ENCODE assay signal across 8 mouse cellular contexts in genomic region chr10:58393026-58394014, GRCm38 (mm10). TPM values are rescaled to one million over a fixed set of nuclear protein-coding genes. Genes with fewer than 3 reads are reported as not detected.
DNase-seq lines count a peak whose midpoint lies in the region; ATAC-seq lines count a peak whose summit lies in the region.

No protein-coding gene starts in this region.

- H3K27me3 ChIP-seq in heart, embryonic 15.5 days: no peaks in the 10 kb centered on the region
- H3K27me3 ChIP-seq in forebrain, embryonic 10.5 days (ENCODE audit: poor library complexity, severe bottlenecking): no peaks in the 10 kb centered on the region

- peak overlapping the region; percentile 93 for H3K27ac ChIP-seq in heart, embryonic 15.5 days
- H3K27ac ChIP-seq in forebrain, embryonic 10.5 days: no peak overlapping the region

- ATAC-seq in frontal cortex, adult (ENCODE audit: low TSS enrichment): peak; percentile 25; the same call in 1 of the 2 replicates
- no peak for ATAC-seq in heart, embryonic 15.5 days (replicated peaks; ENCODE audit: insufficient number of reproducible peaks, insufficient read depth, low FRiP score, low read depth)

- no peak overlapping the region; the same call in 1 of the 2 replicates for H3K9ac ChIP-seq in heart, embryonic 15.5 days

- H3K9me3 ChIP-seq in heart, embryonic 15.5 days (replicated peaks): no peaks in the 10 kb centered on the region
- H3K9me3 ChIP-seq in forebrain, embryonic 10.5 days: no peaks in the 10 kb centered on the region

- no peaks in the 10 kb centered on the region for H3K36me3 ChIP-seq in heart, embryonic 15.5 days
- no peaks in the 10 kb centered on the region for H3K36me3 ChIP-seq in forebrain, embryonic 10.5 days (replicated peaks)

- H3K4me2 ChIP-seq in heart, embryonic 15.5 days: peak overlapping the region; percentile 57

- no peak for DNase-seq in frontal cortex, postnatal 36 days (ENCODE audit: low spot score in 2 of 2)
- DNase-seq in B cell, adult 2 months: peak; percentile 40 to 48
- DNase-seq in lung, postnatal 10 days: peak; percentile 39
- no peak for DNase-seq in forebrain, embryonic 10.5 days (ENCODE audit: extremely low spot score, low spot score)
- no peak for DNase-seq in embryo, embryonic 9.5 days (ENCODE audit: extremely low spot score)
- DNase-seq in kidney, postnatal 10 days: no peak

- 36% methylated on average over 7 of the region's 7 CpGs for WGBS in heart, embryonic 15.5 days
- WGBS in forebrain, embryonic 10.5 days: 90% methylated on average over 7 of the region's 7 CpGs

- H3K4me1 ChIP-seq in heart, embryonic 15.5 days (replicated peaks): peaks cover 47% of the 10 kb centered on the region
- no peaks in the 10 kb centered on the region for H3K4me1 ChIP-seq in forebrain, embryonic 10.5 days

- H3K4me3 ChIP-seq in heart, embryonic 15.5 days: no peak overlapping the region; the same call in 1 of the 2 replicates
- no peak overlapping the region for H3K4me3 ChIP-seq in forebrain, embryonic 10.5 days

RNA-seq across cellular contexts. Expression of gene Ranbp2, which starts 53.4 kb away (rescaled TPM):
- polyA plus RNA-seq in heart, embryonic 15.5 days (2015; fragmentation: Nextera tagmentation; extraction: Ambion mirVana): 14.9 and 15.5 TPM in 2 replicates
- 29.0 and 30.5 TPM in 2 replicates for polyA plus RNA-seq in forebrain, embryonic 10.5 days (2016; fragmentation: Nextera tagmentation; extraction: Ambion mirVana)

Comparison
In these comparisons a context has a peak if more than half of its experiments do, and no peak if none do; other contexts are left out.
1. DNase-seq: peak in B cell, adult 2 months (2 of 2) and lung, postnatal 10 days (single experiment); none in frontal cortex, postnatal 36 days (0 of 2), forebrain, embryonic 10.5 days (single experiment), embryo, embryonic 9.5 days (single experiment) and kidney, postnatal 10 days (single experiment).